Mouse (Mus musculus) kidney, adult 2 months (tissue): Measurements from ENCODE around the gene Eef1akmt3. TPM values are rescaled to one million over a fixed set of nuclear protein-coding genes. Genes with fewer than 3 reads are reported as not detected.
"Not testable (repeated sequence)": the region's sequence is repeated elsewhere in the genome, so short reads cannot be mapped to it uniquely, and the experiment has no call there.

Experiments used
- DNase-seq: peaks from one replicate; pipeline ENCODE4 v3.0.0; 2021
- H3K27ac ChIP-seq: fragments of 200-500 bp; 2 replicates; pipeline ENCODE4 v1.5.1; 2012; ENCODE audit warnings: low read depth, low read length, control low read depth, inconsistent platforms; ENCODE audit not compliant: insufficient read depth
- H3K27me3 ChIP-seq: fragments of 200-500 bp; replicated peaks from 2 replicates; pipeline ENCODE4 v1.6.1; 2012; ENCODE audit warnings: mild to moderate bottlenecking, moderate library complexity, low read length, inconsistent platforms; ENCODE audit not compliant: control insufficient read depth, insufficient read depth
- H3K36me3 ChIP-seq: fragments of 200-500 bp; 2 replicates; pipeline ENCODE4 v1.6.1; 2012; ENCODE audit warnings: mild to moderate bottlenecking, moderate library complexity, low read length, inconsistent platforms; ENCODE audit not compliant: control insufficient read depth, insufficient read depth
- H3K4me1 ChIP-seq: fragments of 200-500 bp; 2 replicates; pipeline ENCODE4 v1.6.1; 2011; ENCODE audit warnings: low read length; ENCODE audit not compliant: control insufficient read depth, insufficient read depth
- H3K4me3 ChIP-seq: fragments of 200-500 bp; 2 replicates; pipeline ENCODE4 v1.5.1; 2011; ENCODE audit warnings: mild to moderate bottlenecking, low read depth, low read length, control low read depth; ENCODE audit not compliant: insufficient read depth
- CTCF ChIP-seq: fragments of 200-500 bp; conservative IDR thresholded peaks from 2 replicates; pipeline ENCODE4 v1.5.1; 2011; ENCODE audit warnings: low read depth, mild to moderate bottlenecking, control low read depth, low read length, moderate library complexity, mixed read lengths; ENCODE audit not compliant: insufficient read depth, insufficient read length
- POLR2A ChIP-seq: fragments of 200-500 bp; IDR thresholded peaks from one replicate; pipeline ENCODE4 v1.6.1; 2011; ENCODE audit warnings: low read depth, low read length, control low read depth
- WGBS: fragments of 180-500 bp; shearing (Covaris S2); methylation state at CpG from one replicate; pipeline ENCODE4 v1.1.7; 2018; 5-methylcytosine and 5-hydroxymethylcytosine counted together
- polyA plus RNA-seq: library from polyadenylated mRNA; depleted of rRNA; stranded (reverse); fragments of >200 nt; gene quantifications from 2 replicates; pipeline ENCODE4 v1.2.3, GENCODE M21; 2012

Eef1akmt3 gene
- polyA plus RNA-seq, 1 experiment: 3.1 TPM

- peaks cover 3% of the 10 kb centered on the region for H3K4me1 ChIP-seq
- H3K4me3 ChIP-seq: no peak overlapping the region
- TF ChIP-seq POLR2A (no peak), CTCF (no peak)
- H3K27ac ChIP-seq: no peak overlapping the region
- H3K27me3 ChIP-seq: no peaks in the 10 kb centered on the region
- no peak for DNase-seq
- peaks cover 1% of the 10 kb centered on the region for H3K36me3 ChIP-seq
- WGBS: 76% methylated on average over 5 of the region's 5 CpGs
These were observed 21.2 kb upstream of the Eef1akmt3 start for GRCm38 (mm10) chr10:127062503-127062902.

- not testable (repeated sequence) for H3K27ac ChIP-seq, DNase-seq, H3K36me3 ChIP-seq, H3K27me3 ChIP-seq, H3K4me3 ChIP-seq, H3K4me1 ChIP-seq
- WGBS: 91% methylated on average over 4 of the region's 4 CpGs
These were observed 20.8 kb upstream of the Eef1akmt3 start for GRCm38 (mm10) chr10:127062101-127062500.

- H3K36me3 ChIP-seq: peaks cover 3% of the 10 kb centered on the region
- DNase-seq: no peak
- TF ChIP-seq POLR2A: no peak
- TF ChIP-seq CTCF: no peak
- H3K27ac ChIP-seq: no peak overlapping the region
- H3K4me1 ChIP-seq: peaks cover 3% of the 10 kb centered on the region
- 76% methylated on average over 2 of the region's 2 CpGs for WGBS
- H3K27me3 ChIP-seq: no peaks in the 10 kb centered on the region
- H3K4me3 ChIP-seq: no peak overlapping the region
These were observed 20.2 kb upstream of the Eef1akmt3 start for GRCm38 (mm10) chr10:127061513-127061912.

GRCm38 (mm10) chr10:127061085-127061484, 19.8 kb upstream of the Eef1akmt3 start:
- no peak overlapping the region for H3K4me3 ChIP-seq
- 70% methylated on average over 5 of the region's 5 CpGs for WGBS

DNA sequence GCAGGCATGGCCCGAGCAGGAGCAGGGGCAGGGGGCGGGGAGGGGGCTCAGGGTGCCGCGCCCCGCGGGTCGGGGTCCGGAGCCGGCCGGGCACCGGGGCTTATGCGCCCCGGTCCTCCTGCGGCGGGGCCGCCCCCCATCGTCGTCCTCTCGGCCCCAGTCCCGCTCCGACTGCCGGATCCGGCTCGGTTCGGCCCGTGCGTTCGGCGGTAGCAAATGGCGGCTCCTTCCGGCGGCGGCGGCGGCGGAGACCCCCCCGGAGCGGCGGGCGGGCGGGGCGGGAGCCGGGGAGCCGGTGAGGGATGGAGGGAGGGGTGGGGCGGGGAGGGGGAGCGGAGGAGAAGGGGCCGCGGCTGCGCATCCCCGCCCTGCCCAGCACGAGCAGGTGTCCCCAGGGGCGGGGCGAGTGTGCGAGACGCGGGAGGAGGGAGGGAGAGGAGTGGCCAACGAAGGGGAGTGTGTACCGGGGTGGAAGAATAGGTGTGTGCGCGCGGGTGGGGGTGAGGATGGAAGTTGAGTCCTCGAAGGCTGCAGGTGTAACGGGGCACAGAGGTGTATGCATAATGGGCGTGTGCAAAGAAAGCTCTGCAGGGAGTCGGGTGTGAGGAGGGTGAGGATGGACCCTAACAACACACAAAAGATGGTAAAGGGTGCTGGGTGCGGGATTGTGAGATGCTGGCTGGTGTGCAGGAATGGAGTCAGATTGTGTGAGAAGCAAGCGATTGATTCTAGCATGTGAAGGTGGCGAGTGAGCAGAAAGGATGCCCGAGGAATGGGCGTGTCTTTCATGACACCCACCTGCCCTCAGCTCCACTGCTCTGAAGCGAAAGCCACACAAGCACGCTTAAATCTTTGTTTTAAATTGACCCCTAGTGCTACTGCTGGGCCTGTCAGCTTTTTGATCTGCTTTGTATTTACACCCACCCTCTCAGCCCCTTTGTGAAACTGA, 18.9 kb upstream of the Eef1akmt3 start, which contains the start of gene March9:
Gene March9 (minus strand): TSS at position 217 of the 949 bp plus-strand sequence.
- TF ChIP-seq POLR2A (no peak), CTCF (no peak)
- Histone ChIP-seq H3K27me3 (no peaks in the 10 kb centered on the region), H3K4me1 (peaks cover 3% of the 10 kb centered on the region), H3K36me3 (peaks cover 2% of the 10 kb centered on the region), H3K27ac (no peak within 1 kb of the TSS), H3K4me3 (peak within 1 kb of the TSS; percentile 57)
- peak; percentile 91 for DNase-seq
- 1% methylated on average over 51 of the region's 72 CpGs for WGBS

More at GRCm38 (mm10) chr10:127061085-127061484, 19.8 kb upstream of the Eef1akmt3 start:
- H3K36me3 ChIP-seq: peaks cover 3% of the 10 kb centered on the region
- H3K27ac ChIP-seq: no peak overlapping the region
- no peak for TF ChIP-seq CTCF
- no peak for DNase-seq
- no peaks in the 10 kb centered on the region for H3K27me3 ChIP-seq
- H3K4me1 ChIP-seq: peaks cover 3% of the 10 kb centered on the region

DNA sequence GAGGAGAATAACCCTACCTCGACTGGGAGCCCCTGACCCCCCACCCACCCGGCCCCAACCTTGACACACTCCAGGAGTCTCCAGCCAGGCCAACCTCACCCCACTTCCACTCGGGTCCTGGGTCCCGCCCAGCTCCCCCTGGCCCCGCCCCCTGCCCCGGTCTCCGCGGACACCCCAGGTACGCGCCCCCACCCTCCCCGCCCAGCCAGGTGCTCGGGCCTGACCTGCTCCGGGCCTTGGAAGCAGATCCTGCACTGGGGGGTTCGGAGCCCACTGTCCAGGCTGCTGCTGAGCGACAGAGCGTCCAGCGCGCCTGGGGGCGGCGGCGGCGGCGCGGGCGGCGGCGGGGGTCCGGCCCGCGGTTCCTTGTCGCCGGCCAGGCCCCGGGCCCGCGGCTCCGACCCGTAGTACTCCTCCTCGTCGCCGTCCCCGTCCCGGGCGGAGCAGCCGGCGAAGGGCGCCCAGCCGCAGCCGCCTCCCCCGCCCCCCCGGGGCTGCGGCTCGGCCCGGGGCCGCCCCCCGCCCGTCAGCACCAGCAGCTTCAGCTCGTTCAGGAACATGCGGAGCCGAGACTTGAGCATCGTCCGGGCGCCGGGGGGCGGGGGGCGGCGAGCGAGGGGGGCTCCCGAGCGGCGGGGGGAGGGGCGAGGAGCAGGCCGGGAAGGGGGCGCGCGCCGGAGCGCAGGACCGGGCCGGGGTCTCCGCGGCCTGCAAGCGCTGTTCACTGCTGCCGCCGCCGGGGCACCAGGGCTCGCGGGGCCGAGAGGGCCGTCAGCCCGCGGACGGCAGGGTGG, 18.1 kb upstream of the Eef1akmt3 start:
- TF ChIP-seq CTCF (no peak), POLR2A (no peak)
- no peak for DNase-seq
- Histone ChIP-seq H3K4me3 (peak overlapping the region; percentile 57), H3K4me1 (peaks cover 2% of the 10 kb centered on the region), H3K36me3 (peaks cover 2% of the 10 kb centered on the region), H3K27ac (no peak overlapping the region), H3K27me3 (no peaks in the 10 kb centered on the region)
- 1% methylated on average over 71 of the region's 92 CpGs for WGBS

DNA sequence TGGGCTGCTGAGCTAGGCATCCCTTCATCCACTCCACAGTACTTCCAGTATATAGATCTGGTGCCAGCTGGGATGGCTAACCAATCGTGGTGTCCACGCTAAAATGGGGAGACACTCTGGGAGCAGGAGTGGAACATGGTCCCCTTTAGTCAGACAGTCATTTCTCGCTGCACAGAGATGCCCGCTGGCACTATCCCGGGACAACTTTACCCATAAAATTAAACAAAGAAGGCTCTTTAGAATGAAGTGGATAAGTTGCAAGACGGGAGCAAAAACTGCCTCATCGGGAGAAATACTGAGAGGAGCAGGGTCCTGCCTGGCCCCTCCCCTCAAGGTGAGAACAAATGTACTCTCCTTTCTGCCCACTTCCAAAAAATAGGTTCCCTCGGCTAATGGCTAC, 17.4 kb upstream of the Eef1akmt3 start:
- peak overlapping the region; percentile 23 for H3K4me3 ChIP-seq
- no peak for TF ChIP-seq CTCF
- TF ChIP-seq POLR2A: no peak
- H3K27ac ChIP-seq: no peak overlapping the region
- peaks cover 2% of the 10 kb centered on the region for H3K36me3 ChIP-seq
- H3K4me1 ChIP-seq: no peaks in the 10 kb centered on the region; the same call in 1 of the 2 replicates
- H3K27me3 ChIP-seq: no peaks in the 10 kb centered on the region
- 4% methylated on average over 8 of the region's 8 CpGs for WGBS
- DNase-seq: no peak
